Mouse (Mus musculus) liver, embryonic 14.5 days (tissue): ENCODE measurements around the gene Tor4a.

Experiments
- CTCF ChIP-seq: IDR thresholded peaks from 2 replicates; pipeline ENCODE4 v1.5.1; 2016; ENCODE audit warnings: antibody characterized with exemption, low read depth, control low read depth
- EP300 ChIP-seq: IDR thresholded peaks from 2 replicates; pipeline ENCODE4 v1.6.1; 2016; ENCODE audit warnings: antibody characterized with exemption, low read depth

DNA sequence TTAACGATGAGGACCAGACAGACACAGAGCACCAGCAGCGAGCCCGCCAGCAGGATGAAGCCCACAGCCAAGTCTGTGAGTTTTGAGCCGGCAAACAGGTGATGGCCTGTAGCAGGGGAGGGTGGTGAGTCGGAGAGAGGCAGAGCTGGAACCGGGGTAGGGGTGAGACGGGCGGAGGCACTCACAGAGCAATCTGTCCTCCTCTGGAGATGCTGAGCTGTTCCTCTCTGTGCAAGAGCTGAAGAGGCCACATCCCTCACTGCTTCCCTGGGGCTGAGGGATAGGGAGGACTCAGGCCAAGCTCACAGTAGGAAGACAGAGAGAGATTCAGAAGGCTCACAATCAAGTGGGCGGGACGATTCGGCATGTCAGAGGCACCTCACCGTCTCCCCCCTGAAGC lies 34.4 kb upstream of the Tor4a start:
- TF ChIP-seq EP300 = no peak
- TF ChIP-seq CTCF = no peak
